Mouse (Mus musculus) thymus, postnatal 36 days (tissue): ENCODE results near the gene Zhx3.

ENCODE experiments used
- DNase-seq, 2 experiments: peaks; one replicate each; pipeline ENCODE4 v3.0.0; 2022; ENCODE audit warnings: mixed read lengths in 2 of 2

Zhx3 gene

DNA sequence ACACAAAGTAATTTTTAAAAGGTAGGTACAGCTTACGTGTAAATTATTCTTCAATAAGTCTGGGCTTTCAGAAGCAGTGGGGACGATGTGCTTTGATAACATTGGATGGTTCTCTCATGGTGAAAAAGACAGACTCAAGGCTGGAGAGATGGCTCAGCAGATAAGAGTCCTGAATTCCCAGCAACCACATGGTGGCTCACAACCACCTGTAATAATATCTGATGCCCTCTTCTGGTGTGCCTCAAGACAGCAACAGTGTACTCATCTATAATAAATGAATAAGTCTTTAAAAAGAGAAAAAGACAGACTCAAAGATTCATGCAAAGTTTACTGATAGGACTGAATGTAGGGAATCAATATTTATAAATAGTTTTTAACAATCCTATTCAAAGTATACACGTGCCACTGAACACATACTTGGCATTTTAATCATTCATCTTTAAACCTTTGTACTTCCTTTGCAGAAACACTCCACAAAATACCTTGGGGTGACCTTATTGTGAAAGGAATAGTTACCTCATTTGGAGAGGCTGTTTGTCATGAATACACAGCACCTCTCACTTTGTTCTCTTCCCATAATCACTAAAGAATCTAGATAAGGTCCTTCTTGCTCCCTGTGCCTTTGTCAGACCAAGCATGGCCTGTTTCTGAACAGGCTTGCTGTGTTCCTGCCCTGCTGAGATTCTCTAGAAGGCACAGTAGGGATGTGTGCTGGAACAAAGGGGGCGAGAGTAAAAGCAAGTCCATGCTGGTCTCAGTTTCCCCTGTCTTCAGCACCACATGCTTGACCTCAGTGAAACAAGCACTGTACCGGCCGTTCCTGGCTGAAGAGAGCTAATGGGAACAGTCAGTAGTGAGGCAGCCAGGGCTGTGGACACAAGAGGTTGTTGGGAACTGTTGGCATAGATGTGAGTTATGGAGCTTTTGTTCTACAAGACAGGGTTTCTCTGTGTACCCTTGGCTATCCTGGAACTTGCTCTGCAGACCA is 146.6 kb downstream of the Zhx3 start:
- DNase-seq = no peak

GRCm38 (mm10) chr2:160724536-160724935 is 148.3 kb downstream of the Zhx3 start:
- no peak for DNase-seq

DNA sequence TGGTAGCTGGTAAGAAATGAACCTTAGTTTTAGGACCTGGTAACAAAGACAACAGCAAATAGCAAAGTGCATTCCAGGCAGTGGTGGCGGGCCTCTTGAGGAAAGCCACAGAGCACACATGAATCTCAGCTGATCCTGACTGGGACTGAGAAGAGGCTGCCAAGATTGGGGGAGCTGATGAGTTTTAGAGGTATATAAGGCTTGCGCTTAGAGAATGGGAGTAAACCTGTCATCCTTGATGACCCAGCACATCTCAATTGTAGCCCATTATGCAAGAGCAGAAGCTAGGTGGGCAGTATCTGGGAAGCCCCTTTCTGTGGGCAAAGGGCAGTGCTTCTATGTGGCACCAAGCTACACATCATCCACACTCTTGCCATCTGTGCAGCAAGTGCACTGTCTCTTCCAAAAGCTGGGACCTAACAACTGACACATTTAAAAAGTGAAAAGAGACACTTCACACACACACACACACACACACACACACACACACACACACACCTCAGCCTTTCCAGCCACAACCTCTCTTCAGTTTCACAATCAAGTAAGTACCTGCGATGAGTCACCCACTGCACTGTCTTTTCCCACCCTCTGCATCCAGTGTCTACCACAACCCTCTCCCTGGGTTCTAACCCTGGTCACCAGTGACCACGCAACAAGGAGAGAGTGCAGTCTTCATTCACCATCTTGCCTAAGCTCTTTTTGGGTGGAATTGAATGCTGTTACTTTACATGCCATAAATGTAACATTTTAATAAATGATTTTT is 149.0 kb downstream of the Zhx3 start:
- no peak for DNase-seq

DNA sequence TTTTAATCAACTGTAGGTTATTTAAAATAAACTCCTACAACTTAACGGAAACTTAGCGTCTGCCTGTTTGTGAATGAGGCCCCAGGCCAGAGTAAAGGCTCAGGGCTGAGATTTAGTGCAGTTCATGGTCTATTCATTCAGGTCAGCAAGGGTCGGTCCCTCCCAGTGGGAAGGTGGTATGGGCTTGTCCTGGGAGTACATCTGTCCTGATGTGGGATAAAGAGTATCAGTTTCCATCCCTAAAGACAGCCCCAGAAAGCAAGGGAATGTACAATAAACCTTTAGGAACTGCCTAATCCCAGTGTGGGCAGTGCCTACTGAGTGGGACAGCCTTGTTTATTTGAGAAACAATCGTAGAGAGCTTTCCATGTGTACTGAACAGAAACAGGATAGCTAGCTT is 150.1 kb downstream of the Zhx3 start:
- DNase-seq = no peak

GRCm38 (mm10) chr2:160718811-160719210 is 154.0 kb downstream of the Zhx3 start:
- DNase-seq = no peak

DNA sequence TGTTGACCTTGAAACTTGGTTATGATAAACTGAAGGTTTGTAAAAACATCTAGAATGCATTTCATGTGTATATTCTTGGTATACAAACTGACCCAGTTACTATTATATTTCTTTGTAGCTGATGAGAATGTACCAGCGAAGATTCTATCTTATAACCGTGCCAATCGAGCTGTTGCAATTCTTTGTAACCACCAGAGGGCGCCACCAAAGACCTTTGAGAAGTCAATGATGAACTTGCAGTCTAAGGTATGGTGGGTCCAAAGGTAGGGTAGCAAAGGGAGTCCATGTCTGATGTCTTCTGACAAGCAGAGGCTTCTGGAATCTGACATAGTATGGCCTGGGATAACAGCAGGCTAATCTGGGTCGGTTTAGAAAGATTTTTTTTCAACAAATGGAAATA is 155.5 kb downstream of the Zhx3 start:
- DNase-seq = peak in 1 of 2 experiments; percentile 45

- DNase-seq = no peak
Observed at GRCm38 (mm10) chr2:160715463-160716030, 157.3 kb downstream of the Zhx3 start.

- DNase-seq = no peak
Observed at GRCm38 (mm10) chr2:160707673-160708072, 165.1 kb downstream of the Zhx3 start.

DNA sequence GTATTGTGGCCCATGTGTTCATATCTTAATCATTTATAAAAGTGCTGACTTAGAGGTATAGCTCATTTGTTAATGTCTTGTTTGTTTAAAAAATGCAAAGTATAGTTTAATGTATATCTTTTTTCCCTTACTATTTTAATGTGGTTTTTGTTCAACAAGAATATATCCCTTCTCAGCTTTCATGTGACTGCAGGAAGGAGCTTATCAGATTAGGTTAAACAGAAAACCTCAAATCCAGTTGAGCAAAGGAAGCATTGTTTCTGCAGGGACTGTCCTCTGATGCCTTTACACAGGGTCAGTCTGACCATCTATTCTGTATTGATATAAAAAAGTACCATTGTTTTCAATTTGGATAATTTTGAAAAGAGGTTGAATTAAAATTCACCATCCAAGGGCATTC is 170.0 kb downstream of the Zhx3 start:
- no peak for DNase-seq

- peak; percentile 5 to 14 for DNase-seq
Observed at GRCm38 (mm10) chr2:160701603-160702002, 171.2 kb downstream of the Zhx3 start.

DNA sequence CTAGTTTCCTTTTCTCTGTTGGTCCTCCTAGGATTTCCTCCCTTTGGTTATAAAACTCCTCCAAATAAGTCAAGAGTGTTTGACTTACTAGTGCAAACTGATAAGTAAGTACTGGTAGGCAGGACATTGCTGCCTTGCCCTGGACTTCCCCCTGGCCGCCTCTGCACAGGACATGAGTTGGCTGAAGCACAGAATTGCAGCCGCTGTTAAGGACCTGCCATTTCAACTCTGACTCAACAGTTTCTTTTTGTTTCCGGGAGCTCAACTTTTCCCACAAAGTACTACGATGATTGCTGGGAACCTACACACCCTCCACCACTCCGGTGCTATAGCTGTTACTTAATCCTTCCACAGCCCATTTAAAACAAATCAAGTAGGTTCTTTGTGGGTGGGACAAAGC is 172.5 kb downstream of the Zhx3 start:
- no peak for DNase-seq
